Mouse (Mus musculus): ENCODE data around the gene Sfrp5.

The Sfrp5 gene

GRCm38 (mm10) chr19:42201696-42202381 is at the start of gene Sfrp5:
Gene Sfrp5 (minus strand): TSS chr19:42202252.
- in situ Hi-C loops (cut with MboI; ENCODE audit: unreplicated experiment in 2 of 2): loop anchor here (25.0 kb wide), 3 partner anchors 235 to 1210 kb away; partner anchors contain the start of gene Crtac1 (in 1 of the 2)

GRCm38 (mm10) chr19:42249976-42250914 is 48.2 kb upstream of the Sfrp5 start:
- in situ Hi-C loops (cut with MboI; ENCODE audit: unreplicated experiment in 2 of 2): no loop called here

GRCm38 (mm10) chr19:42247519-42247918 is 45.5 kb upstream of the Sfrp5 start, which contains the start of gene Golga7b:
Gene Golga7b (plus strand): TSS chr19:42247574.
- in situ Hi-C loops (cut with MboI; ENCODE audit: unreplicated experiment in 2 of 2): no loop called here

GRCm38 (mm10) chr19:42246626-42247025 is 44.6 kb upstream of the Sfrp5 start:
- in situ Hi-C loops (cut with MboI; ENCODE audit: unreplicated experiment in 2 of 2): no loop called here

GRCm38 (mm10) chr19:42243401-42243800 is 41.3 kb upstream of the Sfrp5 start:
- in situ Hi-C loops (cut with MboI; ENCODE audit: unreplicated experiment in 2 of 2): no loop called here

- in situ Hi-C loops (cut with MboI; ENCODE audit: unreplicated experiment in 2 of 2): no loop called here
Measured at GRCm38 (mm10) chr19:42240881-42241280, 38.8 kb upstream of the Sfrp5 start.

GRCm38 (mm10) chr19:42238341-42238715 is 36.3 kb upstream of the Sfrp5 start:
- in situ Hi-C loops (cut with MboI; ENCODE audit: unreplicated experiment in 2 of 2): no loop called here

GRCm38 (mm10) chr19:42237602-42238340 is 35.7 kb upstream of the Sfrp5 start:
- in situ Hi-C loops (cut with MboI; ENCODE audit: unreplicated experiment in 2 of 2): no loop called here

GRCm38 (mm10) chr19:42230986-42231385 is 28.9 kb upstream of the Sfrp5 start:
- in situ Hi-C loops (cut with MboI; ENCODE audit: unreplicated experiment in 2 of 2): no loop called here

GRCm38 (mm10) chr19:42230288-42230568 is 28.2 kb upstream of the Sfrp5 start:
- in situ Hi-C loops (cut with MboI; ENCODE audit: unreplicated experiment in 2 of 2): no loop called here

GRCm38 (mm10) chr19:42229499-42230287 is 27.6 kb upstream of the Sfrp5 start:
- in situ Hi-C loops (cut with MboI; ENCODE audit: unreplicated experiment in 2 of 2): no loop called here

- in situ Hi-C loops (cut with MboI; ENCODE audit: unreplicated experiment in 2 of 2): no loop called here
Measured at GRCm38 (mm10) chr19:42226451-42226850, 24.4 kb upstream of the Sfrp5 start.

- in situ Hi-C loops (cut with MboI; ENCODE audit: unreplicated experiment in 2 of 2): loop anchor here (5.0 to 25.0 kb wide), 5 partner anchors 95 to 1195 kb away; partner anchors contain the start of gene Crtac1 (in 1 of the 2)
Measured at GRCm38 (mm10) chr19:42217374-42217763, 15.3 kb upstream of the Sfrp5 start.

- in situ Hi-C loops (cut with MboI; ENCODE audit: unreplicated experiment in 2 of 2): loop anchor here (5.0 to 25.0 kb wide), 5 partner anchors 95 to 1195 kb away; partner anchors contain the start of gene Crtac1 (in 1 of the 2)
Measured at GRCm38 (mm10) chr19:42216699-42217373, 14.8 kb upstream of the Sfrp5 start.

- in situ Hi-C loops (cut with MboI; ENCODE audit: unreplicated experiment in 2 of 2): loop anchor here (25.0 kb wide), 3 partner anchors 223 to 1198 kb away; partner anchors contain the start of gene Crtac1 (in 1 of the 2)
Measured at GRCm38 (mm10) chr19:42214601-42215000, 12.5 kb upstream of the Sfrp5 start.

GRCm38 (mm10) chr19:42211936-42212335 is 9.9 kb upstream of the Sfrp5 start:
- in situ Hi-C loops (cut with MboI; ENCODE audit: unreplicated experiment in 2 of 2): loop anchor here (25.0 kb wide), 3 partner anchors 225 to 1200 kb away; partner anchors contain the start of gene Crtac1 (in 1 of the 2)

- in situ Hi-C loops (cut with MboI; ENCODE audit: unreplicated experiment in 2 of 2): loop anchor here (25.0 kb wide), 3 partner anchors 227 to 1202 kb away; partner anchors contain the start of gene Crtac1 (in 1 of the 2)
Measured at GRCm38 (mm10) chr19:42209976-42210375, 7.9 kb upstream of the Sfrp5 start.

GRCm38 (mm10) chr19:42209485-42209884 is 7.4 kb upstream of the Sfrp5 start:
- in situ Hi-C loops (cut with MboI; ENCODE audit: unreplicated experiment in 2 of 2): loop anchor here (25.0 kb wide), 3 partner anchors 228 to 1203 kb away; partner anchors contain the start of gene Crtac1 (in 1 of the 2)

- in situ Hi-C loops (cut with MboI; ENCODE audit: unreplicated experiment in 2 of 2): loop anchor here (25.0 kb wide), 3 partner anchors 232 to 1207 kb away; partner anchors contain the start of gene Crtac1 (in 1 of the 2)
Measured at GRCm38 (mm10) chr19:42205201-42205600, 3.1 kb upstream of the Sfrp5 start.
